Mouse (Mus musculus) hindbrain, postnatal 0 days (tissue): Measurements from ENCODE around the gene Ahcyl2. TPM values are rescaled to one million over a fixed set of nuclear protein-coding genes. Genes with fewer than 3 reads are reported as not detected.

ENCODE experiments used
- ATAC-seq: fragments of 200-750 bp; cut with Nextera tagmentation; 2 replicates; pipeline ENCODE4 v1.8.0; 2017; ENCODE audit warnings: mild to moderate bottlenecking, moderate TSS enrichment, moderate library complexity
- DNase-seq: peaks from one replicate; pipeline ENCODE4 v3.0.0-alpha.2; 2015; ENCODE audit warnings: low spot score
- H3K27ac ChIP-seq: fragments of 300-500 bp; sonication (generic); 2 replicates; pipeline ENCODE4 v1.5.1; 2014; ENCODE audit warnings: mild to moderate bottlenecking
- H3K27me3 ChIP-seq: fragments of 300-500 bp; sonication (generic); 2 replicates; pipeline ENCODE4 v1.6.1; 2014; ENCODE audit warnings: low read length, mixed read lengths; ENCODE audit not compliant: insufficient read depth
- H3K36me3 ChIP-seq: fragments of 300-500 bp; sonication (generic); 2 replicates; pipeline ENCODE4 v1.6.1; 2014; ENCODE audit warnings: low read length, mixed read lengths; ENCODE audit not compliant: insufficient read depth
- H3K4me1 ChIP-seq: fragments of 300-500 bp; sonication (generic); 2 replicates; pipeline ENCODE4 v1.6.1; 2014; ENCODE audit warnings: antibody characterized with exemption, low read length, mixed read lengths; ENCODE audit not compliant: insufficient read depth
- H3K4me2 ChIP-seq: fragments of 300-500 bp; sonication (generic); 2 replicates; pipeline ENCODE4 v1.6.1; 2014; ENCODE audit warnings: low read depth, mild to moderate bottlenecking, low read length, moderate library complexity, mixed read lengths
- H3K4me3 ChIP-seq: fragments of 300-500 bp; sonication (generic); 2 replicates; pipeline ENCODE4 v1.5.1; 2014; ENCODE audit warnings: low read length
- H3K9ac ChIP-seq: fragments of 300-500 bp; sonication (generic); replicated peaks from 2 replicates; pipeline ENCODE4 v1.6.1; 2014; ENCODE audit warnings: mild to moderate bottlenecking, low read length, moderate library complexity, mixed read lengths
- H3K9me3 ChIP-seq: fragments of 300-500 bp; sonication (generic); 2 replicates; pipeline ENCODE4 v1.6.1; 2016; ENCODE audit warnings: low read length, mixed read lengths
- CTCF ChIP-seq: IDR thresholded peaks from 2 replicates; pipeline ENCODE4 v1.5.1; 2016; ENCODE audit warnings: antibody characterized with exemption, control low read depth, low read depth
- WGBS: fragments of 180-500 bp; shearing (Covaris S2); extraction: QIAGEN DNeasy Blood & Tissue Kit; methylation state at CpG from one replicate; pipeline ENCODE4 v1.1.7; 2014; 5-methylcytosine and 5-hydroxymethylcytosine counted together
- polyA plus RNA-seq: library from polyadenylated mRNA; unstranded; fragments of >200 nt; fragmentation: Nextera tagmentation; extraction: Ambion mirVana; gene quantifications from 2 replicates; pipeline ENCODE4 v1.2.1, GENCODE M21; 2015
- total RNA-seq: library from RNA; depleted of rRNA; stranded (reverse); fragments of >200 nt; gene quantifications from 2 replicates; pipeline ENCODE4 v1.2.3, GENCODE M21; 2014

Ahcyl2 gene
- total and polyA plus RNA-seq, 2 experiments from 2014 or later, result 23.1 to 56.8 TPM

DNA sequence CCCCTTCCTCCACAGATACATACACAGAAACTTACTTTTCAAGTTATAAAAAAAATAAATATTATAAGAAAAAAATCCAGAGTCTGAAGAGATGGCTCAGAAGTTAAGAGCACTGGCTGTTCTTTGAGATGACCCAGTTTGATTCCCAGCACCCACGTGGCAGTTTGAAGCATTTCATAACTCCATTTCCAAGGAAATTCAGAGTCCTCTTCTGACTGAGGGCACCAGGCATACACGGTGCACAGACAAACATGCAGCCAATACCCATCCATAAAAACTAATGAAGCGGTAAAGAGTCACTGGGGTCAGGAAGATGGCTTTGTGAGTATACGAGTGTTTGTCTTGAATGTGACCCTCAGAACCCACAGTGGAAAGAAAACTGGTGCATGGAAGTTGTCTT lies 52.5 kb downstream of the Ahcyl2 start:
- no peak overlapping the region for H3K4me2 ChIP-seq
- no peak for ATAC-seq
- 55% methylated on average over 4 of the region's 4 CpGs for WGBS
- H3K4me3 ChIP-seq, result no peak overlapping the region
- H3K9me3 ChIP-seq, result no peaks in the 10 kb centered on the region
- H3K27me3 ChIP-seq, result no peaks in the 10 kb centered on the region
- H3K4me1 ChIP-seq, result no peaks in the 10 kb centered on the region
- no peak overlapping the region for H3K27ac ChIP-seq
- H3K9ac ChIP-seq, result no peak overlapping the region
- DNase-seq, result no peak
- TF ChIP-seq CTCF, result no peak
- no peaks in the 10 kb centered on the region for H3K36me3 ChIP-seq

DNA sequence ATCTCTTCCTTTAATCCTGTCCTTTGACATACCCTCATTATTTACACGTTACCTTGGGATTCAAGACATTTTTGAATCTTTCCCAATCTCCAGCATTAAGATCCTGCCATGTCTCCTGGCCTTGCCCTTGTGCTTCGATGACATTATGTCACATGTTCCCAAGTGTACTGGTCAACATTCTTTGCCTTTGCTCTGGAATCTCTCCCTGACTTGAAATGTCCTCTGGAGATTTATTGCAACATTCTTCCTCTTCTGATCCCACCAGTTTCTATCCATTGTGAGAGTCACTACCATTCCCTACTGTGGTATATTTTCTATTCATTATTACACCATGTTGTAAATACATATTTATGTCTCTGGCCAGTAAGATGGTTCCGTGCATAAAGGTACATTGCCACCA lies 53.1 kb downstream of the Ahcyl2 start:
- no peak for ATAC-seq

GRCm38 (mm10) chr6:29821770-29822169 lies 54.0 kb downstream of the Ahcyl2 start:
- Histone ChIP-seq H3K4me2 (no peak overlapping the region), H3K36me3 (no peaks in the 10 kb centered on the region), H3K4me3 (no peak overlapping the region), H3K9me3 (no peaks in the 10 kb centered on the region), H3K9ac (no peak overlapping the region), H3K27ac (no peak overlapping the region), H3K27me3 (no peaks in the 10 kb centered on the region), H3K4me1 (no peaks in the 10 kb centered on the region)
- no peak for TF ChIP-seq CTCF
- ATAC-seq (no peak), DNase-seq (no peak)
- WGBS, result 52% methylated on average over 1 of the region's 1 CpGs

More for the DNA sequence above, 53.1 kb downstream of the Ahcyl2 start:
- Histone ChIP-seq H3K4me3 (no peak overlapping the region), H3K9me3 (no peaks in the 10 kb centered on the region), H3K27ac (no peak overlapping the region), H3K9ac (no peak overlapping the region), H3K4me2 (no peak overlapping the region), H3K4me1 (no peaks in the 10 kb centered on the region), H3K27me3 (no peaks in the 10 kb centered on the region), H3K36me3 (no peaks in the 10 kb centered on the region)
- DNase-seq, result no peak
- WGBS, result 84% methylated on average over 3 of the region's 3 CpGs
- TF ChIP-seq CTCF, result no peak

DNA sequence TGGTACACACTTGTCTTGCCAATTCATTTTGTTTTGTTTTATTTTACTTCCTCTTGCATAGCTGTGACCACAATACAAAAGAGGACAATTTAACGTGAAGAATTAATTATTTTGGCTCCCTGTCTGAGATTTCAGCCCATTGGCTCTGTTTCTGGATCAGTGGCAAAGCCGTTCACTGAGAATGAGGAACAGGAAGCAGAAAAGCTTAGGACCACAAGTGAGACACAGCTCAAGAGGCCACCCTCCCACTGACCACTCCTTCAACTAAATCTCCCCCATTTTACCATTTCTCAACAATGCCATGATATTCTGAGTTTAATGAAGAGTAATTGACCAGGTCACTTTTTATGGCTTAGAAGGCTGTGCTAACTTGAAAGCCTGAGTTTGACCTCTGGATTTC lies 57.5 kb downstream of the Ahcyl2 start:
- WGBS, result 40% methylated on average over 2 of the region's 2 CpGs
- TF ChIP-seq CTCF, result no peak

GRCm38 (mm10) chr6:29827291-29828242 lies 59.8 kb downstream of the Ahcyl2 start:
- no peaks in the 10 kb centered on the region for H3K4me1 ChIP-seq
- no peaks in the 10 kb centered on the region for H3K27me3 ChIP-seq
- no peak overlapping the region for H3K9ac ChIP-seq
- H3K9me3 ChIP-seq, result no peaks in the 10 kb centered on the region
- no peak overlapping the region for H3K27ac ChIP-seq
- H3K4me3 ChIP-seq, result no peak overlapping the region
- DNase-seq (no peak), ATAC-seq (no peak)
- TF ChIP-seq CTCF, result no peak
- WGBS, result 88% methylated on average over 5 of the region's 5 CpGs
- no peaks in the 10 kb centered on the region for H3K36me3 ChIP-seq
- no peak overlapping the region for H3K4me2 ChIP-seq

More for the DNA sequence above, 57.5 kb downstream of the Ahcyl2 start:
- DNase-seq, result no peak
- Histone ChIP-seq H3K9me3 (no peaks in the 10 kb centered on the region), H3K9ac (no peak overlapping the region), H3K27me3 (no peaks in the 10 kb centered on the region), H3K27ac (no peak overlapping the region), H3K4me3 (no peak overlapping the region), H3K4me1 (no peaks in the 10 kb centered on the region), H3K4me2 (no peak overlapping the region), H3K36me3 (no peaks in the 10 kb centered on the region)
- no peak for ATAC-seq

DNA sequence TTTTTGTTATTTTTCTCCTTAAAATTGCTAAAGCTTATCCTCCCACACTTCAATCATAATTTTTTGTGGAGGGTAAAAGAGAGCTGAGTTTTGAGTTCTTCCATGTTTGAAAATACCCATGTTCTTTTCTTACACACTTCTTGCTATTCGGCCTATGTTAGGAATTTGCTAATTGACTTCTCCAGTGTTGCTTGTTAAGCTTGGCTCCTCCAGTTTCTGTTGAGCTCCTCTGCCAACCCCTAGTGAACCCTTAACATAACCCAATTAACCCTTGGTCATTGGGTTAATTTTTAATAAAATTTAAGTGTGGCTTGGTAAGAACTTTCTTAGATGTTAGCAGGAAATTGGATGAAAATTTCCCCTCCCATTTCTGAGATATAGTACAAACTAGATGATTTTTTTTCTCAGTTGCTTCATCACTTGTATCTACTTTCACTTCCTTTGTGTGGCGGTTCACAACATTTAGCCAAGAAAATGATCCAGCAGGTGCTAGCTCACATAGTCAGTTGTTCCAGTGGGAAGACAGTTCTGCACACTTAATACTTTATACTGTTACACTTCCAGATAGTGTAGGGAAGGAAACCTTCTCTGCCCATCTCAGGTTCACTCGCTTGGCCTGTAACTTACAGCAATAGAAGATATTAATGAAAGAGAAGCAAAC lies 60.9 kb downstream of the Ahcyl2 start:
- DNase-seq (no peak), ATAC-seq (no peak)
- H3K4me3 ChIP-seq, result no peak overlapping the region
- TF ChIP-seq CTCF, result no peak
- H3K36me3 ChIP-seq, result no peaks in the 10 kb centered on the region
- H3K9ac ChIP-seq, result no peak overlapping the region
- H3K27ac ChIP-seq, result no peak overlapping the region
- WGBS, result 92% methylated on average over 3 of the region's 3 CpGs
- H3K4me2 ChIP-seq, result no peak overlapping the region
- no peaks in the 10 kb centered on the region for H3K9me3 ChIP-seq
- no peaks in the 10 kb centered on the region for H3K27me3 ChIP-seq
- H3K4me1 ChIP-seq, result no peaks in the 10 kb centered on the region
